Comparison of ENCODE assay signal across 8 mouse cellular contexts in the genomic region with DNA sequence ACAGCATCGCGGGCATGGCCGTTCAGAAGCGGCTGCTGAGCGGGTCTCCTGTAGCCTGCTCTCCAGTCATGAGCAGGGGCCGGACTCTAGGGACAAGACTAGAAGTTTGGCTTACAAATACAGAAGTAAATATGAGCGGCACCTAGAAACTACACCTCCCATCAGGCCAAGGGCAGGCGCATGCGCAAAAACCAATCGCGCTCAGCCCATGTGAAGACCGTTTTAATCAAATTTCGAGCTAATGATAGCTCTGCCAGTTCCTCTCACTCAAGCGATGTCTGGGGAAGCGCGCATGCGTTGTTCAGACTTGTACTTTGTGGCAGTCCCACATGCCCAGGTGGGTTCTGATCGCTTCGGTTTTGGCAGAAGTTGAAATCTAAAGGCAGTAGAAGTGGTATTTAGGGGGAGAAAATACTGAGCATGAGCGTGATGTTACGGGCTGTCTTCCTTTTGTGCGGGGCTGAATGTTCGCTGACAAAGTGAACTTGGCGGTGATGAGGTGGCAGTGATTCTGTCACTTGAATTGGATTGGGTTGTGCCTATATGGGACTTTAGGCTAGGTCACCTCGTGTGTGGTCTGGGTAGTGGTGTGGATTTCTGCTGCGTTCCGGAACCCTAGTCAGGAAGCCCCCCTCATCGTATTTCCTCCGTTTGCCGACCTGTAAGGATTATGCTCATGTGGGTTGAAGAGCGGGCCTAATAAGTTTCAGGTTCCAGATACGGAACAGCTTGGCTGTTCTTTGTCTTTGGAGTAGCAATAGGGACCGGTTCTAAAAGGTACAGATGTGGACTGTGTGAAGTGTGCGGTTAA. TPM values are rescaled to one million over a fixed set of nuclear protein-coding genes. Genes with fewer than 3 reads are reported as not detected.
DNase-seq lines count a peak whose midpoint lies in the region; ATAC-seq and TF ChIP-seq lines count a peak whose summit lies in the region.

A gene (minus strand): TSS at position 168 of the 811 bp plus-strand sequence.
A gene (plus strand): TSS at position 242 of the 811 bp plus-strand sequence.

- no peaks in the 10 kb centered on the region for H3K27me3 ChIP-seq in forebrain, embryonic 15.5 days

- H3K4me2 ChIP-seq in forebrain, embryonic 15.5 days (replicated peaks): peak within 1 kb of the TSS; percentile 71

- TF ChIP-seq CTCF in lung, adult 2 months (IDR thresholded peaks at IDR 0.05; ENCODE audit: insufficient read depth, low read length): no peak

- H3K4me3 ChIP-seq in ES-E14 (ENCODE audit: insufficient read depth in 1 of 2, low read depth in 1 of 2, low read length in 2 of 2, poor library complexity in 1 of 2, severe bottlenecking in 1 of 2): peak within 1 kb of the TSS; percentile 93 to 95
- H3K4me3 ChIP-seq in forebrain, embryonic 15.5 days: peak within 1 kb of the TSS; percentile 65
- peak within 1 kb of the TSS; percentile 89 for H3K4me3 ChIP-seq in lung, adult 2 months (replicated peaks; ENCODE audit: extremely low read depth, low read depth, low read length)

- peak; percentile 98 for ATAC-seq in forebrain, embryonic 15.5 days (replicated peaks)
- ATAC-seq in neutrophil, adult 5-6 weeks (ENCODE audit: extremely low read depth, insufficient number of reproducible peaks, low FRiP score, poor library complexity, severe bottlenecking): peak; percentile 98

- in situ Hi-C loops in ES-E14 (cut with MboI; ENCODE audit: low sequenced_read_pairs in 2 of 2, unreplicated experiment in 2 of 2): no loop called here

- H3K4me1 ChIP-seq in ES-E14 (ENCODE audit: control insufficient read depth in 2 of 2, insufficient read depth in 2 of 2, low read length in 2 of 2, poor library complexity in 1 of 2): 0 out of 4 replicates have a peak, but pooled peaks cover 0 to 5% of the 10 kb centered on the region in 2 experiments
- H3K4me1 ChIP-seq in forebrain, embryonic 15.5 days: peaks cover 17% of the 10 kb centered on the region
- no peaks in the 10 kb centered on the region; the same call in 1 of the 2 replicates for H3K4me1 ChIP-seq in lung, adult 2 months (ENCODE audit: control insufficient read depth, insufficient read depth, low read length)

- H3K27ac ChIP-seq in ES-E14 (ENCODE audit: insufficient read depth, low read depth, low read length, poor library complexity, severe bottlenecking): peak within 1 kb of the TSS; percentile 70; the same call in 1 of the 2 replicates
- H3K27ac ChIP-seq in forebrain, embryonic 15.5 days (replicated peaks): peak within 1 kb of the TSS; percentile 74

- WGBS in forebrain, embryonic 15.5 days: under 1% methylated on average over 34 of the region's 34 CpGs
- WGBS in lung, adult 2 months: under 1% methylated on average over 34 of the region's 34 CpGs

- H3K9ac ChIP-seq in ES-E14 (ENCODE audit: insufficient read depth, low read depth, low read length, poor library complexity, severe bottlenecking): peak within 1 kb of the TSS; percentile 83
- peak within 1 kb of the TSS; percentile 66 for H3K9ac ChIP-seq in forebrain, embryonic 15.5 days (replicated peaks)

- DNase-seq in ES-E14 (ENCODE audit: low read depth, low spot score): peak; percentile 95
- peak; percentile 96 for DNase-seq in cerebellum, adult 11-12 months
- DNase-seq in heart, postnatal 25 days (ENCODE audit: low spot score): peak; percentile 88
- DNase-seq in layer of hippocampus, adult 18-20 months (ENCODE audit: low spot score in 2 of 2): peak; percentile 91 to 96
- DNase-seq in lung, adult 2 months: peak; percentile 82
- peak; percentile 90 to 93 for DNase-seq in thymus, adult 18-20 months

- no peaks in the 10 kb centered on the region for H3K36me3 ChIP-seq in ES-E14 (ENCODE audit: control insufficient read depth, insufficient read depth, low read length, poor library complexity, severe bottlenecking)
- H3K36me3 ChIP-seq in forebrain, embryonic 15.5 days: no peaks in the 10 kb centered on the region

- H3K9me3 ChIP-seq in ES-E14 (ENCODE audit: control insufficient read depth, insufficient read depth, low read depth, low read length): no peaks in the 10 kb centered on the region
- no peaks in the 10 kb centered on the region for H3K9me3 ChIP-seq in forebrain, embryonic 15.5 days

- no peak; the same call in 1 of the 2 replicates for TF ChIP-seq POLR2A in lung, adult 2 months (IDR thresholded peaks at IDR 0.05; ENCODE audit: borderline replicate concordance, extremely low read depth, low read depth, low read length)

- intact Hi-C loops in heart, postnatal 25 days (cut with DNase I): loop anchor here (2.0 kb wide), 1 partner anchor 80 kb away; a partner anchor contains a TSS

TF ChIP-seq in ES-E14, 5 proteins besides CTCF, POLR2A, EP300 and RAD21:
- TF ChIP-seq CHD2 (IDR thresholded peaks at IDR 0.05; ENCODE audit: low read depth, low read length): peak; percentile 71; the same call in 1 of the 2 replicates
- no peak for TF ChIP-seq ZC3H11A (IDR thresholded peaks at IDR 0.05; ENCODE audit: borderline replicate concordance, low read depth, low read length)
- no peak for TF ChIP-seq MAFK (IDR thresholded peaks at IDR 0.05; ENCODE audit: insufficient read depth, low read depth, low read length)
- TF ChIP-seq HCFC1 (IDR thresholded peaks at IDR 0.05; ENCODE audit: borderline replicate concordance, insufficient read depth, low read length): peak; percentile 98
- TF ChIP-seq ZNF384 (IDR thresholded peaks at IDR 0.05; ENCODE audit: low read depth, low read length): no peak

RNA-seq across cellular contexts. Expression of the first gene that starts in this region (rescaled TPM):
- 4.5 and 8.3 TPM in 2 replicates for total RNA-seq in ES-E14 (2012; rRNA removed)
- polyA plus RNA-seq in forebrain, embryonic 15.5 days (2015; fragmentation: Nextera tagmentation; extraction: Ambion mirVana): 4.4 and 4.7 TPM in 2 replicates
- total RNA-seq in heart, postnatal 25 days (2021): 1 to 10 TPM; 3.1 to 4.4 TPM
- 1 to 10 TPM; 6.2 TPM for total RNA-seq in layer of hippocampus, adult 18-20 months (2021)
- polyA plus RNA-seq in lung, adult 2 months (2012; rRNA removed): 4.3 and 4.8 TPM in 2 replicates
- 16.3 and 20.1 TPM in 2 replicates for total RNA-seq in neutrophil, adult 5-6 weeks (2017)

RNA-seq across cellular contexts. Expression of the second gene that starts in this region (rescaled TPM):
- 38.3 and 38.6 TPM in 2 replicates for total RNA-seq in ES-E14 (2012; rRNA removed)
- 10.8 TPM in 2 replicates for polyA plus RNA-seq in forebrain, embryonic 15.5 days (2015; fragmentation: Nextera tagmentation; extraction: Ambion mirVana)
- total RNA-seq in heart, postnatal 25 days (2021): 10 to 100 TPM; 10.8 to 11.3 TPM
- 10 to 100 TPM; 17.1 to 17.3 TPM for total RNA-seq in layer of hippocampus, adult 18-20 months (2021)
- polyA plus RNA-seq in lung, adult 2 months (2012; rRNA removed): 5.1 and 8.4 TPM in 2 replicates
- 25.3 and 27.6 TPM in 2 replicates for total RNA-seq in neutrophil, adult 5-6 weeks (2017)

Comparison
In these comparisons a context has a peak if more than half of its experiments do, and no peak if none do; other contexts are left out.
1. Peak in every context shown above with its lines: DNase-seq, ATAC-seq, H3K4me3 ChIP-seq and H3K27ac ChIP-seq.